Mouse (Mus musculus) bone marrow macrophage, adult 2 months (primary cell): ENCODE results near the gene Cdh24. TPM values are rescaled to one million over a fixed set of nuclear protein-coding genes. Genes with fewer than 3 reads are reported as not detected.
A peak's percentile ranks its signal among the peaks of the same experiment; 100 is the strongest.

Source experiments
- H3K27ac ChIP-seq: 2 replicates; pipeline ENCODE4 v1.5.1; 2012; ENCODE audit warnings: low read depth, low read length; ENCODE audit not compliant: insufficient read depth
- H3K4me1 ChIP-seq: 2 replicates; pipeline ENCODE4 v1.6.1; 2012; ENCODE audit warnings: low read length; ENCODE audit not compliant: control insufficient read depth, insufficient read depth
- H3K4me3 ChIP-seq: 2 replicates; pipeline ENCODE4 v1.5.1; 2012; ENCODE audit warnings: mild to moderate bottlenecking, low read length, moderate library complexity; ENCODE audit not compliant: insufficient read depth
- CTCF ChIP-seq: IDR thresholded peaks from 2 replicates; pipeline ENCODE4 v1.5.1; 2012; ENCODE audit warnings: low read depth, mild to moderate bottlenecking, low read length, moderate library complexity
- POLR2A ChIP-seq: IDR thresholded peaks from 2 replicates; pipeline ENCODE4 v1.6.1; 2012; ENCODE audit warnings: mild to moderate bottlenecking, low read depth, low read length, borderline replicate concordance
- polyA plus RNA-seq: library from polyadenylated mRNA; stranded (reverse); fragments of >200 nt; gene quantifications from 2 replicates; pipeline ENCODE4 v1.2.4, GENCODE M21; 2012; ENCODE audit not compliant: missing spikeins, insufficient read depth, insufficient read length

Gene Cdh24
- 0.48 and 0.71 TPM in 2 replicates for polyA plus RNA-seq

- no peaks in the 10 kb centered on the region for H3K4me1 ChIP-seq
- no peak within 1 kb of the TSS for H3K27ac ChIP-seq
- peak within 1 kb of the TSS; percentile 73 for H3K4me3 ChIP-seq
- TF ChIP-seq POLR2A: no peak
- peak; percentile 71 for TF ChIP-seq CTCF
Measured at GRCm38 (mm10) chr14:54641305-54641969, at the start of gene Cdh24. Gene Cdh24 (minus strand): TSS chr14:54641364.

DNA sequence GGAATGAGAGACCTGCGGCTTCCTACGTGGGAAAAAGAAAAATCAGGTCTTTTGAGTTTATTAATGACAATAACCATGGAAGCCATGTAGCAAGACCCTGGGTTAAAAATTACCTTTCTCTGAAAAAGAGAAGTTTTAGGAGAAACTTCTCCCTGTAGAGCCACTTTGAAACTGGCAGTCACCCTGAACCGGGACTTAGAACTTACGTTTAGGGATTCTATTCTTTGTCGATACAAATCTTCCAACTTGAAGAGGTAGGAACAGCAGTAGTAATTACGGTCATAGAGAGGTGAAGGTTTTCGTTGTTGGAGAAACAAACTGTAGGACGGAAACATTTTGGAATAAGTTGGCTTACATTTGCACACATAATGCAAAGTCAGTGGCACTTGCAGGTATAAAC, 46.1 kb upstream of the Cdh24 start:
- TF ChIP-seq POLR2A: no peak
- no peak for TF ChIP-seq CTCF
- Histone ChIP-seq H3K4me1 (peaks cover 8% of the 10 kb centered on the region), H3K27ac (peak overlapping the region; percentile 90), H3K4me3 (peak overlapping the region; percentile 79)

GRCm38 (mm10) chr14:54686522-54687143, 45.5 kb upstream of the Cdh24 start, which contains the start of gene Acin1:
Gene Acin1 (minus strand): TSS chr14:54686931.
- H3K27ac ChIP-seq: peak within 1 kb of the TSS; percentile 90
- H3K4me1 ChIP-seq: peaks cover 8% of the 10 kb centered on the region
- TF ChIP-seq POLR2A: 0 out of 2 replicates have a peak, but pooled peaks have one; percentile 72
- TF ChIP-seq CTCF: no peak
- peak within 1 kb of the TSS; percentile 79 for H3K4me3 ChIP-seq

DNA sequence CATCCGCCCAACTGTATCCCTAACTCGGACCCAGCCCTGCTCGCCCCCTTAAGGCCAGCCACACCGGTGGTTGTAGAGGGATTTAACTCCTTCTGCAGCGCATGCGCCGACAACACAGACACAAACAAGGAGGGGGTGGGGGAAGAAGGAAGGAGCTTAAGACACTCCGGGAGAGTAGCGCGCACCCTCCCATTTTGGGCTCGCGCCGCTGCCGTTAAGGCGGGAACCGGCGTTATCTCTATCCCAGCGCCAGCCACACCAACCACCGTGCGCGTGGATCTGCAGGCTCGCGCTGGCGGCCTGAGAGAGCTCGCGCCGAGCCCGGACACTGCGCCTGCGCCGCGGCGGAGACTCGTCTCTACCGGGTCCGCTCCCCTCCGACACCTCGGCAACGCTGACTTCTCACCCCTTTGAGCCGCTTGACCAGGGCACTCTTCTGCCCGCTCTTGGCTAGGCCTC, 44.9 kb upstream of the Cdh24 start, which contains the start of gene 1700123O20Rik:
Gene 1700123O20Rik (plus strand): TSS at position 154 of the 459 bp plus-strand sequence.
- peaks cover 8% of the 10 kb centered on the region for H3K4me1 ChIP-seq
- TF ChIP-seq CTCF (no peak), POLR2A (0 out of 2 replicates have a peak, but pooled peaks have one; percentile 22)

GRCm38 (mm10) chr14:54685471-54685870, 44.3 kb upstream of the Cdh24 start:
- 0 out of 2 replicates have a peak overlapping the region, but pooled peaks have one; percentile 90 for H3K27ac ChIP-seq
- TF ChIP-seq CTCF (no peak), POLR2A (no peak)
- peaks cover 8% of the 10 kb centered on the region for H3K4me1 ChIP-seq
- H3K4me3 ChIP-seq: peak overlapping the region; percentile 79

More for the DNA sequence above, 44.9 kb upstream of the Cdh24 start, which contains the start of gene 1700123O20Rik:
- Histone ChIP-seq H3K4me3 (peak within 1 kb of the TSS; percentile 79), H3K27ac (peak within 1 kb of the TSS; percentile 90)

DNA sequence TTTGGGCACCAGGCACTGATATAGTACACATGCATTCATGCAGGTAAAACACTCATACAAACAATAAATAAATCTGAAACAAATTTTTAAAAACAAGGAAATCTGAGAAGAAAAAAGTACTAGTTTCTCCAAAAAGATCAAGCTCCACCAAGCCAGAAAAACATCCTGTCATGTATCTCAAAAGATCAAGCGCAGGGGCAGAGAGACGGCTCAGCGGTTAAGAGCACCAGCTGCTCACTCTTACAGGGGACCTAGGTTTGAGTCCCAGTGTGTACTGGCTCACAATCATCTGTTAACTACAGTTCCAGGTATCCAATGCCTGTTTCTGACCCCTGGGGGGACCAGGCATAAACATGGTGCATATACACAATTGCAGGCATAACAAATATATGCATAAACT, 41.2 kb upstream of the Cdh24 start:
- Histone ChIP-seq H3K4me3 (no peak overlapping the region), H3K27ac (no peak overlapping the region), H3K4me1 (no peaks in the 10 kb centered on the region)
- TF ChIP-seq POLR2A (no peak), CTCF (no peak)

DNA sequence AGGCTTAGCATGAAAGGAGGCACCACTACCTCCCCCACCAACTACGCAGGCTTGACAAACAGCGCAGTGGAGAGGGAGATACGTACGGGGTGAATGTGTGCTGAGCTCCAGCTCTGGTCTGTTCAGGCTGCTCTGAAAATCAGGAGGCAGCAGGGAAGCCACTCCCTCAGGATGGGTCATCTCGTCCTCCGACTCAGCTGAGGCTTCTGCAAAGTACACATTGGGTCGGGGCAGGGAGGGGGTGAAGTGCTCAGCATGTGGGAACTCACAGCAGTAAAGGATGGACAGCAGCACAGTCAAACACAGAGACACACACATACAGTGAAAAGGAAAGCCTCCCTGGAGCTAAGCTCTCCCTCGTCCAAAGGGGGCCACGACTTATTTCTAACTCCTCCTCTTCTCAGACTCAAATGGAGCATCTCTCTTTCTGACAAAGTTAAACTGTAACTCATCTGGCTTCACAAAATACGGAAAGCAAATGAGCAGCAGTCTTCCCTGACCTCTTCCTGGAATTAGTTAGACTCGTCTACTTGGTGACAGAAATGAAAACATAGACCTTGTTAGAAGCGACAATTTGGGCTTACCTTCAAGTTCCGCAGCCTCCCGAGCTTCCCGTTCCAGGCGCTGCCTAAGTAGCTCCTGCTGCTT, 37.6 kb upstream of the Cdh24 start:
- Histone ChIP-seq H3K4me3 (no peak overlapping the region), H3K27ac (no peak overlapping the region), H3K4me1 (no peaks in the 10 kb centered on the region)
- TF ChIP-seq POLR2A: no peak

GRCm38 (mm10) chr14:54676290-54676689, 35.1 kb upstream of the Cdh24 start:
- H3K27ac ChIP-seq: no peak overlapping the region
- TF ChIP-seq CTCF (no peak), POLR2A (no peak)
- H3K4me3 ChIP-seq: no peak overlapping the region

DNA sequence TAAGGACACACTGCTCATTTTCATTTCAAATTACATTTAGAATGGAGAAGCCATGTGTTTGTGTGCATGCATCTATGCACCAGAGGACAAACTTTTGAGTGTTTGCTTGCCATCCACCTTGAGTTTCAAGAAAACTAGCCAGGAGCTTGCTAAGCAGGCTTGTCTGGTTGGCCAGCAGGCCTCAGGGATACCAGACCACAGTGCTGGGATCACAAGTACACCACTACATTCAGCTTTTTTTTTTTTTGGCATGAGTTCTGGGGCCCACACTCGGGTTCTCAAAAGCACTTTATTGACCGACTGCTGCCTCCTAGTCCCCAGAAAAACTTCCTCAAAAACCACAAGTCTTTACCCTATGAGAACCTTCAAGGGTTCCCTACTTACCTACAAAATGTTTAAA, 33.2 kb upstream of the Cdh24 start:
- no peaks in the 10 kb centered on the region for H3K4me1 ChIP-seq
- no peak for TF ChIP-seq CTCF
- TF ChIP-seq POLR2A: no peak
- no peak overlapping the region for H3K27ac ChIP-seq
- no peak overlapping the region for H3K4me3 ChIP-seq

More at GRCm38 (mm10) chr14:54676290-54676689, 35.1 kb upstream of the Cdh24 start:
- no peaks in the 10 kb centered on the region for H3K4me1 ChIP-seq
